Mouse (Mus musculus) neural tube, embryonic 14.5 days (tissue): ENCODE results near the gene Edil3. TPM values are rescaled to one million over a fixed set of nuclear protein-coding genes. Genes with fewer than 3 reads are reported as not detected.

Experiments used
- ATAC-seq: fragments of 200-750 bp; cut with Nextera tagmentation; 2 replicates; pipeline ENCODE4 v1.8.0; 2017; ENCODE audit warnings: low read depth, mild to moderate bottlenecking, moderate TSS enrichment, moderate library complexity
- H3K27ac ChIP-seq: fragments of 300-500 bp; sonication (generic); 2 replicates; pipeline ENCODE4 v1.5.1; 2014; ENCODE audit warnings: low read depth, mild to moderate bottlenecking, control low read depth, low read length, moderate library complexity, mixed read lengths
- H3K27me3 ChIP-seq: fragments of 300-500 bp; sonication (generic); 2 replicates; pipeline ENCODE4 v1.6.1; 2014; ENCODE audit warnings: low read length; ENCODE audit not compliant: control insufficient read depth, insufficient read depth
- H3K36me3 ChIP-seq: fragments of 300-500 bp; sonication (generic); 2 replicates; pipeline ENCODE4 v1.6.1; 2014; ENCODE audit warnings: low read length, mixed read lengths; ENCODE audit not compliant: control insufficient read depth, insufficient read depth
- H3K4me1 ChIP-seq: fragments of 300-500 bp; sonication (generic); 2 replicates; pipeline ENCODE4 v1.6.1; 2014; ENCODE audit warnings: low read length; ENCODE audit not compliant: control insufficient read depth, insufficient read depth
- H3K4me2 ChIP-seq: fragments of 300-500 bp; sonication (generic); 2 replicates; pipeline ENCODE4 v1.6.1; 2014; ENCODE audit warnings: mild to moderate bottlenecking, low read depth, low read length, control low read depth
- H3K4me3 ChIP-seq: fragments of 300-500 bp; sonication (generic); 2 replicates; pipeline ENCODE4 v1.5.1; 2014; ENCODE audit warnings: low read depth, low read length, control low read depth, mixed read lengths
- H3K9ac ChIP-seq: fragments of 300-500 bp; sonication (generic); replicated peaks from 2 replicates; pipeline ENCODE4 v1.6.1; 2014; ENCODE audit warnings: low read depth, mild to moderate bottlenecking, control low read depth, low read length, mixed read lengths
- H3K9me3 ChIP-seq: fragments of 300-500 bp; sonication (generic); 2 replicates; pipeline ENCODE4 v1.6.1; 2016; ENCODE audit warnings: low read length; ENCODE audit not compliant: control insufficient read depth
- WGBS: fragments of 180-500 bp; shearing (Covaris S2); extraction: QIAGEN DNeasy Blood & Tissue Kit; methylation state at CpG from one replicate; pipeline ENCODE4 v1.1.7; 2014; 5-methylcytosine and 5-hydroxymethylcytosine counted together
- polyA plus RNA-seq: library from polyadenylated mRNA; unstranded; fragments of >200 nt; fragmentation: Nextera tagmentation; extraction: Ambion mirVana; gene quantifications from 2 replicates; pipeline ENCODE4 v1.2.1, GENCODE M21; 2014

The Edil3 gene
- 76.7 and 84.3 TPM in 2 replicates for polyA plus RNA-seq

GRCm38 (mm10) chr13:88821440-88822331 is at the start of gene Edil3:
Edil3 (plus strand) TSS chr13:88821472.
- H3K4me2 ChIP-seq, result peak within 1 kb of the TSS; percentile 98
- H3K27ac ChIP-seq, result peak within 1 kb of the TSS; percentile 83
- H3K4me1 ChIP-seq, result peaks cover 3% of the 10 kb centered on the region; the same call in 1 of the 2 replicates
- H3K9ac ChIP-seq, result peak within 1 kb of the TSS; percentile 79
- no peaks in the 10 kb centered on the region for H3K9me3 ChIP-seq
- peak; percentile 91 for ATAC-seq
- peak within 1 kb of the TSS; percentile 72 for H3K4me3 ChIP-seq
- H3K27me3 ChIP-seq, result no peaks in the 10 kb centered on the region; the same call in 1 of the 2 replicates
- no peaks in the 10 kb centered on the region for H3K36me3 ChIP-seq
- WGBS, result under 1% methylated on average over 60 of the region's 60 CpGs

GRCm38 (mm10) chr13:88799186-88799585 is 22.1 kb upstream of the Edil3 start:
- Histone ChIP-seq H3K9me3 (no peaks in the 10 kb centered on the region), H3K36me3 (no peaks in the 10 kb centered on the region), H3K4me1 (no peaks in the 10 kb centered on the region), H3K27me3 (no peaks in the 10 kb centered on the region), H3K4me3 (no peak overlapping the region), H3K27ac (no peak overlapping the region), H3K4me2 (no peak overlapping the region), H3K9ac (no peak overlapping the region)
- ATAC-seq, result no peak
- WGBS, result 100% methylated on average over 1 of the region's 1 CpGs

GRCm38 (mm10) chr13:88801006-88801405 is 20.3 kb upstream of the Edil3 start:
- Histone ChIP-seq H3K4me1 (no peaks in the 10 kb centered on the region), H3K9me3 (no peaks in the 10 kb centered on the region), H3K9ac (no peak overlapping the region), H3K36me3 (no peaks in the 10 kb centered on the region), H3K4me3 (no peak overlapping the region), H3K27ac (no peak overlapping the region), H3K27me3 (no peaks in the 10 kb centered on the region), H3K4me2 (no peak overlapping the region)
- 86% methylated on average over 1 of the region's 1 CpGs for WGBS
- no peak for ATAC-seq

- Histone ChIP-seq H3K27ac (no peak overlapping the region), H3K4me2 (no peak overlapping the region), H3K4me1 (no peaks in the 10 kb centered on the region), H3K4me3 (no peak overlapping the region), H3K36me3 (no peaks in the 10 kb centered on the region), H3K27me3 (no peaks in the 10 kb centered on the region), H3K9me3 (no peaks in the 10 kb centered on the region), H3K9ac (no peak overlapping the region)
- no peak for ATAC-seq
- 67% methylated on average over 1 of the region's 1 CpGs for WGBS
Observed at GRCm38 (mm10) chr13:88805838-88806237, 15.4 kb upstream of the Edil3 start.

- Histone ChIP-seq H3K27ac (no peak overlapping the region), H3K36me3 (no peaks in the 10 kb centered on the region), H3K4me1 (no peaks in the 10 kb centered on the region), H3K27me3 (no peaks in the 10 kb centered on the region), H3K9ac (no peak overlapping the region), H3K4me3 (no peak overlapping the region), H3K4me2 (no peak overlapping the region), H3K9me3 (no peaks in the 10 kb centered on the region)
- no peak for ATAC-seq
- WGBS, result 96% methylated on average over 3 of the region's 3 CpGs
Observed at GRCm38 (mm10) chr13:88806269-88806668, 15.0 kb upstream of the Edil3 start.

GRCm38 (mm10) chr13:88810097-88810496 is 11.2 kb upstream of the Edil3 start:
- H3K9ac ChIP-seq, result no peak overlapping the region
- H3K4me1 ChIP-seq, result no peaks in the 10 kb centered on the region
- H3K36me3 ChIP-seq, result no peaks in the 10 kb centered on the region
- no peaks in the 10 kb centered on the region for H3K9me3 ChIP-seq
- 94% methylated on average over 1 of the region's 1 CpGs for WGBS
- H3K4me2 ChIP-seq, result no peak overlapping the region
- no peak overlapping the region for H3K4me3 ChIP-seq
- no peak overlapping the region for H3K27ac ChIP-seq
- no peaks in the 10 kb centered on the region for H3K27me3 ChIP-seq
- ATAC-seq, result no peak

GRCm38 (mm10) chr13:88820686-88821308 is 475 bp upstream of the Edil3 start:
- WGBS, result 19% methylated on average over 5 of the region's 5 CpGs
- Histone ChIP-seq H3K4me1 (peaks cover 3% of the 10 kb centered on the region; the same call in 1 of the 2 replicates), H3K9me3 (no peaks in the 10 kb centered on the region), H3K27me3 (no peaks in the 10 kb centered on the region; the same call in 1 of the 2 replicates), H3K9ac (no peak overlapping the region), H3K36me3 (no peaks in the 10 kb centered on the region), H3K27ac (no peak overlapping the region), H3K4me3 (peak overlapping the region; percentile 72), H3K4me2 (peak overlapping the region; percentile 98)
- peak; percentile 16; the same call in 1 of the 2 replicates for ATAC-seq

GRCm38 (mm10) chr13:88822332-88822895 is 1.1 kb downstream of the Edil3 start:
- Histone ChIP-seq H3K4me1 (peaks cover 3% of the 10 kb centered on the region; the same call in 1 of the 2 replicates), H3K27ac (peak overlapping the region; percentile 83), H3K9me3 (no peaks in the 10 kb centered on the region), H3K4me2 (peak overlapping the region; percentile 98), H3K9ac (peak overlapping the region; percentile 79), H3K4me3 (peak overlapping the region; percentile 72), H3K27me3 (no peaks in the 10 kb centered on the region; the same call in 1 of the 2 replicates), H3K36me3 (no peaks in the 10 kb centered on the region)
- WGBS, result 7% methylated on average over 10 of the region's 10 CpGs
- 0 out of 2 replicates have a peak, but pooled peaks have one; percentile 6 for ATAC-seq
